Mouse (Mus musculus) limb, embryonic 10.5 days (tissue): ENCODE measurements around the gene Htr1d. TPM values are rescaled to one million over a fixed set of nuclear protein-coding genes. Genes with fewer than 3 reads are reported as not detected.
A peak's percentile ranks its signal among the peaks of the same experiment; 100 is the strongest.

ENCODE experiments used
- DNase-seq: peaks from one replicate; pipeline ENCODE4 v3.0.0-alpha.2; 2017; ENCODE audit warnings: low spot score
- H3K27ac ChIP-seq: fragments of 300-500 bp; sonication (generic); 2 replicates; pipeline ENCODE4 v1.5.1; 2016; ENCODE audit warnings: mild to moderate bottlenecking
- H3K27me3 ChIP-seq: fragments of 300-500 bp; sonication (generic); 2 replicates; pipeline ENCODE4 v1.6.1; 2016; ENCODE audit warnings: low read depth, mild to moderate bottlenecking; ENCODE audit not compliant: poor library complexity, severe bottlenecking
- H3K36me3 ChIP-seq: fragments of 300-500 bp; sonication (generic); 2 replicates; pipeline ENCODE4 v1.6.1; 2016; ENCODE audit warnings: mild to moderate bottlenecking, moderate library complexity
- H3K4me1 ChIP-seq: fragments of 300-500 bp; sonication (generic); 2 replicates; pipeline ENCODE4 v1.6.1; 2016
- H3K4me3 ChIP-seq: fragments of 300-500 bp; sonication (generic); 2 replicates; pipeline ENCODE4 v1.5.1; 2016; ENCODE audit warnings: mild to moderate bottlenecking, moderate library complexity
- H3K9me3 ChIP-seq: fragments of 300-500 bp; sonication (generic); replicated peaks from 2 replicates; pipeline ENCODE4 v1.6.1; 2016; ENCODE audit warnings: mild to moderate bottlenecking
- WGBS: fragments of 180-500 bp; shearing (Covaris S2); methylation state at CpG from one replicate; pipeline ENCODE4 v1.1.7; 2016; 5-methylcytosine and 5-hydroxymethylcytosine counted together
- polyA plus RNA-seq: library from polyadenylated mRNA; unstranded; fragments of >200 nt; fragmentation: Nextera tagmentation; extraction: Ambion mirVana; gene quantifications from 2 replicates; pipeline ENCODE4 v1.2.1, GENCODE M21; 2016

Gene Htr1d
- polyA plus RNA-seq, 1 experiment from 2014 or later, result 0.30 TPM

DNA sequence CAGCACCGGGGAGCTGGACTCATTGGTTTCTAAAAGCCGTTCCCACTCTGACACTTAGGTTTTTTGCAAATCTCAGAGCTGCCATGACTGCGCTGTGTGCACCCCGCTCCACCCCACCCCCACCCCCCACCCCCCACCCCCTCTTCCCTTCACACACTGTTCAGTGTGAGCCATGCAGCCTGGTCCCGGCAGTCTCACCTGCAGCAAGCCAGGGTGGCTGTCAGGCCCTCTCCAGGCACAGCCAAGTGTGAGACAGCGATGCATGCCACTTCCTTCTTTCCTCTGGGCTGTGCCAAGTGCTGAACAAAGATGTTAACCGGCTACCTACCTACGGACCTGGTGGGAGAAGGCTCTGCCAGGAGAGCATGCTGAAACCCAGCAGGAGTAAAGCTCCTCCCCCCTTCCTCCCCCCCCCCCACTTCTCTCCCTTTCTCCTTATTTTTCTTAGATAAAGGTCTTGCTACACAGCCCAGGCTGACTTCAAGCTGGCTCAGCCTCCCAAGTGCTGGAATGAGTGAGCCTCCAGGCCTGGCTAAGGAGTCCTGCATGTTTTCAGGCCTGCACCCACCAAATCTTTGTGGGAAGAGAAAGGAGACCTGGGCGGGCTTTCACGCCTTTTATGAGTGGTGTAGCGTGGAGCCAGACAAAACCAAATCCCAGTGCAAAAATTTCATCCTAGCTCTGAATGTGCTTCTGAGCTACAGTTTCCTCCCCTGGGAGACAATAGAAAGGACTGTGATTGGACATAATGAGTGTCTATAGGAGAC, 7.5 kb downstream of the Htr1d start:
- Histone ChIP-seq H3K27me3 (peaks cover 25% of the 10 kb centered on the region), H3K27ac (peak overlapping the region; percentile 66), H3K4me1 (peaks cover 13% of the 10 kb centered on the region), H3K9me3 (no peaks in the 10 kb centered on the region), H3K36me3 (no peaks in the 10 kb centered on the region), H3K4me3 (0 out of 2 replicates have a peak overlapping the region, but pooled peaks have one; percentile 6)
- no peak for DNase-seq
- 50% methylated on average over 11 of the region's 11 CpGs for WGBS

DNA sequence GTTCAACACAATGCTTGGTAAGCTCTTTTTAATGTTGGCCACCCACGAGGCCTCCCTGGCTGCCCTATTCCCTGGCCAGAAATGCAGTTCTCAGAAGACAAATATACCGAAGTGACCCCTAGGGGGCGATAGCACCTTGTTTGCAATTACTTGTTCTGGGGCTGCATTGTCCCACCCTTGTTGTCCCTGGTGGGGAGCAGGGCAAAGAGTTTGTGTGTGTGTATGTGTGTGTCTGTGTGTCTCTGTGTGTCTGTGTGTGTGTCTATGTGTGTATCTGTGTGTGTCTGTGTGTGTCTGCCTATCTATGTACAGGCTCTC, 8.0 kb downstream of the Htr1d start:
- Histone ChIP-seq H3K4me3 (no peak overlapping the region), H3K27ac (peak overlapping the region; percentile 66; the same call in 1 of the 2 replicates), H3K9me3 (no peaks in the 10 kb centered on the region), H3K27me3 (peaks cover 19% of the 10 kb centered on the region), H3K36me3 (no peaks in the 10 kb centered on the region), H3K4me1 (peaks cover 13% of the 10 kb centered on the region)
- peak; percentile 76 for DNase-seq
- WGBS, result 2% methylated on average over 3 of the region's 3 CpGs

DNA sequence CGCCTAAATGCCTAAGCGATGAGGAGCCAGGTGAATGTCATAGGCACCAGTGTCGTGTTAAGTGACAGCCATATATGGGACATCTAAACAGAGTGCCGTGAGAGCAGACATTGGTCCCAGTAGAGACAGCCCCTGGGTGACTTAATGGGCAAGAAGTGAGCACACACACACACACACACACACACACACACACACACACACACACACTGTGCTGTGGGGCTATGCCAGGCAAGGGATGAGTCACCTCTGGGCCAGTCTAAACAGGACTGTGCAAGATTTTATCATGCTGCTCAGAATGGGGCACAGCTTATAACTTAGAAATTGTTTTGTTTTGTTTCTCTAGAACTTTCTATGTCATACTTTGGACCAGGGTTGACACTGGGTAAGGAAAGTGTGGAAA, 10.7 kb downstream of the Htr1d start:
- H3K27me3 ChIP-seq, result peaks cover 9% of the 10 kb centered on the region; the same call in 1 of the 2 replicates
- no peaks in the 10 kb centered on the region for H3K36me3 ChIP-seq
- DNase-seq, result no peak
- 92% methylated on average over 4 of the region's 4 CpGs for WGBS
- H3K4me3 ChIP-seq, result no peak overlapping the region
- H3K9me3 ChIP-seq, result no peaks in the 10 kb centered on the region
- no peak overlapping the region for H3K27ac ChIP-seq
- peaks cover 13% of the 10 kb centered on the region for H3K4me1 ChIP-seq

DNA sequence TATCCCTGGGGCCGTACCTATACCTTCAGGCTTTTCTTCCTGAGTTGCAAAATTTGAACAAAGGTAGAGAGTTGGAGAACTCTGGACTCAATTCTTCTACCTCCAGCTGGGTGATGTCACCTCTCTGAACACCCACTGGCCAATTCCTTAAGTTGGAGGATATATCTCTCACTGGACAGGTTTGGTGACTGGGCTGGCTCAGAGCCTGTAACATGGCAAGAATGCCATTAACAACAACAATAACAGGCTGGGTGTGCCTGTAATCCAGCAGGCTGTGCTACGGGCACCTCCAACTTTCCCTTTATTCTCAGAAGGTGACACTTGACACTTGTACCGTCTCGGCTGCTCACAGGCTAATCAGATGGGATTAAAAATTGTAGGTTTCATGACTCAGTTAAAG, 15.8 kb downstream of the Htr1d start:
- Histone ChIP-seq H3K4me3 (no peak overlapping the region), H3K36me3 (no peaks in the 10 kb centered on the region), H3K9me3 (no peaks in the 10 kb centered on the region), H3K27ac (no peak overlapping the region), H3K27me3 (no peaks in the 10 kb centered on the region), H3K4me1 (no peaks in the 10 kb centered on the region)
- no peak for DNase-seq
- 72% methylated on average over 4 of the region's 4 CpGs for WGBS

DNA sequence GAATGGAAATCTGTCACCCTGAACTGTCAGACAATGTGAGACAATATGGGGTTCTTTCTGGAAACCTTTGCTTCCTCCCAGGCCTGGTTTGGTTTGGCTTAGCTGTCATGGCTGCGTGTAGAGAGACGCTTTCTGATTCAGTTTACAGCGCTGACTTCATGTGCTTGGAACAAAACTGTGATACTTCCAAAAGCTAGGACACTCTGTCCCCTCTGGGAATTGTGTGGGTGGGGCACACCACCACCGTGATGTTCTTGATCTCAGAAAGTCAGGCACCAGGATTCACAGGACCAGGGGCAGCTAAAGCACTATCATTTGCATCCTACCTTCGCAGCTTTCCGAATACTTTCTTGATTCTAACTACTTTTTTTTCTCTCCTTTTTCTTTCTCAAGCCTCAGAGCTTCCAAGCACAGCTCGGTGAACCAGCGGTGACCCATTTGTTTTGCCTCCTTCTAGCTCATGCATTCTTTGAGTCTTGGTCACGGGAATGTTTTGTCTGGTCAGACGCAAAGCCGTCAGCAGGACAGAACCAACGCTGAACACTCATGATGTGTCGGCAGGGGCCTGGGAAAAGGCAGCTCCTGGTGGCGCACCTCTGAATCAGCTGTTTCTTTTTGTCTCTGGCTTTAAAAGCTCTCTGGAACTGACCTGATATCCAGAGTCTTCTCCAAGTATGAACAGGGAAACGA, 18.2 kb downstream of the Htr1d start:
- Histone ChIP-seq H3K4me3 (no peak overlapping the region), H3K9me3 (no peaks in the 10 kb centered on the region), H3K27me3 (no peaks in the 10 kb centered on the region), H3K27ac (no peak overlapping the region), H3K36me3 (no peaks in the 10 kb centered on the region), H3K4me1 (no peaks in the 10 kb centered on the region)
- WGBS, result 83% methylated on average over 15 of the region's 15 CpGs
- DNase-seq, result no peak

DNA sequence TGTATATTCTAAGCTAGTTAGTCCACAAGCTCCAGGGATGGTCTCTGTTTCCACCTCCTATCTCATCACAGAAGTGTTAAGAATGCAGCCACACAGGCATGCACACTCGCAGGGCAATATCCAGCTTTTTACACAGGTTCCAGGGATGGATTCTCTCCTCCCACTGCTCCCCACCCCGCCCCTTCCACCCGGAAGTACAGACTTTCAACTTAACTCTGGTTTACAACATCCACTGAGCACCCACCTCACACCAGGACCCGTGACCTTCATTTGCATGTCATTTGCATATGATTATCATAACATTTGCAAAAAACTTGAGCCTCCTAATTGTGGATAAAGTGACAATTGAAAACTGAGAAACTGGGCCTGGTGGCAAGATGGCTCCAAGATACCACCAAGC, 21.2 kb downstream of the Htr1d start:
- no peak overlapping the region for H3K27ac ChIP-seq
- 77% methylated on average over 4 of the region's 4 CpGs for WGBS
- H3K36me3 ChIP-seq, result no peaks in the 10 kb centered on the region
- no peak for DNase-seq
- H3K4me1 ChIP-seq, result no peaks in the 10 kb centered on the region
- no peak overlapping the region for H3K4me3 ChIP-seq
- no peaks in the 10 kb centered on the region for H3K9me3 ChIP-seq
- H3K27me3 ChIP-seq, result no peaks in the 10 kb centered on the region

DNA sequence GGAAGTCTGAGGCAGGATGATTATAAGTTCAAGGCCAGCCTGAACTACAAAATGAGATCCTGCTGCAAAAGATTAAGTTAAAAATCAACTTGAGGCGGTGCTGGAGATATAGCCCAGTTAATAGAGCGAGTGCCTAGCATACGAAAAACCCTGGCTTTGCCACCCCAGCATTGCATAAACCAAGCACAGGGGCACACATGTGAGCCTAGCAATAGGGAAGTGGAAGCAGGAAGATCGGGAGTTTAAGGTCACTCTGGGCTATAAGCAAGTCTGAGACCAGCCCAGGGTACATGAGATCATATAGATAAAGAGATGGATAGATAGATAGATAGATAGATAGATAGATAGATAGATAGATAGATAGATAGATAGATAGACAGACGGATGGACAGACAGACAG, 26.5 kb downstream of the Htr1d start:
- 90% methylated on average over 5 of the region's 5 CpGs for WGBS
- no peaks in the 10 kb centered on the region for H3K9me3 ChIP-seq
- no peak overlapping the region for H3K4me3 ChIP-seq
- H3K36me3 ChIP-seq, result no peaks in the 10 kb centered on the region
- no peak for DNase-seq
- H3K4me1 ChIP-seq, result peaks cover 5% of the 10 kb centered on the region; the same call in 1 of the 2 replicates
- no peak overlapping the region for H3K27ac ChIP-seq
- H3K27me3 ChIP-seq, result no peaks in the 10 kb centered on the region

DNA sequence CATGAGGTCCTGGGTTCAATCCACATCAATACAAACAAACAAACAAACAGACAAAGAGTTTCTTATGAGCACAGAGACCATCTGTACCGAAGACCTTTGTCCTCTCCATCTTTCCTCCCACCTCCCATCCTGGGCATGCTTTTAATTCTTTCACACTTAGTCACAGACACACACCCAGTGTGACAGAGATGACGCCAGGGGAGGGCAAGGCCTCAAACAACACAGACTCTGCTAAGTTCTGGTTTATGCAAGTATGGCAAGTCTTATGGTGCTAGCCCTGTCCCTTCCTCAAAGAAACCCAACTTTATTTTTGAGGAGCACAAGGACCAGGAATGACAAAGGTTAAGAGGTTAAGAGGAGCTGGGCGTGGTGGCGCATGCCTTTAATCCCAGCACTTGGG, 26.9 kb downstream of the Htr1d start:
- no peak overlapping the region for H3K4me3 ChIP-seq
- no peaks in the 10 kb centered on the region for H3K9me3 ChIP-seq
- 77% methylated on average over 4 of the region's 4 CpGs for WGBS
- H3K36me3 ChIP-seq, result no peaks in the 10 kb centered on the region
- no peak overlapping the region for H3K27ac ChIP-seq
- peaks cover 10% of the 10 kb centered on the region for H3K4me1 ChIP-seq
- no peaks in the 10 kb centered on the region for H3K27me3 ChIP-seq
- DNase-seq, result no peak

DNA sequence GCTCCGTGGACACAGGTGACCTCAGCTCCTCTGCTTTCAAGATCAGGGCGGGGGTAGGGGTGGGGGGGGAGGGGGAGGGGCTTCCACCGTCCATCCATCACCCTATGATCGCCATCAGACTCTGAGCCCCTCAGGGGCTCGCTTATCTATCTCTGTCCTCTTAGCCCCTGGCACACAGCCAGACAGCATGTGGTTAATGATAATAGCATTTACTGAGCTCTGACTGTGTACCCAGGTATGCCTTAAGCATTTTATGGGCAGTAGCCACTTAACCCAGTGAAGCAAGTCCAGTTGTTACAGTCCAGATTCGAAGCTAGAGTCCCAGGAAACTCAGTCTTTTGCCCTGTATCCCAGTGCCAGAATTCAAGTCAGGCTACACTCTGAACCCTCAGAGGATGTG, 28.2 kb downstream of the Htr1d start:
- Histone ChIP-seq H3K4me3 (no peak overlapping the region), H3K27ac (no peak overlapping the region), H3K4me1 (peaks cover 13% of the 10 kb centered on the region), H3K36me3 (no peaks in the 10 kb centered on the region), H3K9me3 (no peaks in the 10 kb centered on the region), H3K27me3 (no peaks in the 10 kb centered on the region)
- no peak for DNase-seq
- 9% methylated on average over 6 of the region's 6 CpGs for WGBS

DNA sequence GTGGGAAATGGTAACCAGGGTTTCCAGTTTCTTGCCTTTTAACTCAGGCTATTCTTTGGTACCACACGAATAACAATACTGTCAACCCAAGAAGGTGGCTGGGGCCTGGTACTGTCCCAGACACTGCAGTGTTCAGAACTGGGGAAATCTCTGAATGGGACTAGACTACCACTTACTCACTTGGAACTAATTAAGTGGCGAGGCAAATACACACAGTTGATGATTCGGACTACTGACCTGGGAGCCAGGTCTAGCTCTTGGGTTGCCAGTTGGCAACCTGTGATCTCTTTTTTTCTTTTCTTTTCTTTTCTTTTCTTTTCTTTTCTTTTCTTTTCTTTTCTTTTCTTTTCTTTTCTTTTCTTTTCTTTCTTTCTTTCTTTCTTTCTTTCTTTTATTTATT, 29.0 kb downstream of the Htr1d start:
- WGBS, result 77% methylated on average over 3 of the region's 3 CpGs
- no peak overlapping the region for H3K4me3 ChIP-seq
- no peak for DNase-seq
- peaks cover 13% of the 10 kb centered on the region for H3K4me1 ChIP-seq
- H3K27ac ChIP-seq, result no peak overlapping the region
- no peaks in the 10 kb centered on the region for H3K36me3 ChIP-seq
- H3K9me3 ChIP-seq, result no peaks in the 10 kb centered on the region
- H3K27me3 ChIP-seq, result no peaks in the 10 kb centered on the region

DNA sequence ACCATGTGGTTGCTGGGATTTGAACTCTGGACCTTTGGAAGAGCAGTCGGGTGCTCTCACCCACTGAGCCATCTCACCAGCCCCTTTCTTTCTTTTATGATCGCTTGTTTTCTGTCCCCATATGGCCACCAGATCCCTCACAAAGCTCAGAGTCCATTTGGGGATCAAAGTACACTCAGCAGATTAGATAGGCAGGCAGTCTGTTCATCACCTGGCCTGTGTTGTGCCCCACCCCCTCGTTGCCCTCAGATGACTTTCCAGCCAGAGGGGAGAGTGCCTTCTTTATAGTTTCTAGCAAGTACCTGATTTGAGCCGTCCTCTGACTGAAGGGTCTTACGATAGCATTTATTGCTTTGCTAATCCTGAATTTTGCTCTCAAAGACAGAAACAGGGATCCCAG, 29.5 kb downstream of the Htr1d start:
- H3K27ac ChIP-seq, result no peak overlapping the region
- whole genome bisulfite sequencing, result 28% methylated on average over 5 of the region's 5 CpGs
- no peaks in the 10 kb centered on the region for H3K27me3 ChIP-seq
- no peaks in the 10 kb centered on the region for H3K36me3 ChIP-seq
- no peaks in the 10 kb centered on the region for H3K9me3 ChIP-seq
- H3K4me1 ChIP-seq, result peaks cover 13% of the 10 kb centered on the region
- no peak overlapping the region for H3K4me3 ChIP-seq
- no peak for DNase-seq

DNA sequence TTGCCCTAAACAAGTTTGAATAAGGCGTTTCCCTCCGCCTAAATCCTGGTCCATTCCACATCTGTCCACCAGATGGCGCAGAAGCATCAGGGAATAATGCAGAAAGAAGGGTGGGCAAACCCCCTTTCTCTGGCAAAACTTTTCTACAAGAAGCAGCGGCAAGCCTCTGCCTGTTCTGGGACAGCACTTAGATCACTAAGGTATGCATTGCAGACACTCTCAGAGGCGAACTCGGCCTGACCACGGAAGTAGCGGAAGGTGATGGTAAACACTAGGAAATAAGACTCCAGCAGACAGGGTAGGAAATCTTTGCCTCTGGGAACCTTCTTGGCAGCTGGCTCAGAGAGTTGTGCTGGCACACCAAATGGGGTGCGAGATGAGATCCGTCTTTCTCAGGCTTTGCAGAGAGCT, 31.5 kb downstream of the Htr1d start:
- no peaks in the 10 kb centered on the region for H3K36me3 ChIP-seq
- H3K4me3 ChIP-seq, result peak overlapping the region; percentile 38
- peak overlapping the region; percentile 42; the same call in 1 of the 2 replicates for H3K27ac ChIP-seq
- no peaks in the 10 kb centered on the region for H3K9me3 ChIP-seq
- peaks cover 6% of the 10 kb centered on the region; the same call in 1 of the 2 replicates for H3K27me3 ChIP-seq
- peaks cover 13% of the 10 kb centered on the region for H3K4me1 ChIP-seq
- WGBS, result 6% methylated on average over 10 of the region's 10 CpGs
- peak; percentile 90 for DNase-seq

DNA sequence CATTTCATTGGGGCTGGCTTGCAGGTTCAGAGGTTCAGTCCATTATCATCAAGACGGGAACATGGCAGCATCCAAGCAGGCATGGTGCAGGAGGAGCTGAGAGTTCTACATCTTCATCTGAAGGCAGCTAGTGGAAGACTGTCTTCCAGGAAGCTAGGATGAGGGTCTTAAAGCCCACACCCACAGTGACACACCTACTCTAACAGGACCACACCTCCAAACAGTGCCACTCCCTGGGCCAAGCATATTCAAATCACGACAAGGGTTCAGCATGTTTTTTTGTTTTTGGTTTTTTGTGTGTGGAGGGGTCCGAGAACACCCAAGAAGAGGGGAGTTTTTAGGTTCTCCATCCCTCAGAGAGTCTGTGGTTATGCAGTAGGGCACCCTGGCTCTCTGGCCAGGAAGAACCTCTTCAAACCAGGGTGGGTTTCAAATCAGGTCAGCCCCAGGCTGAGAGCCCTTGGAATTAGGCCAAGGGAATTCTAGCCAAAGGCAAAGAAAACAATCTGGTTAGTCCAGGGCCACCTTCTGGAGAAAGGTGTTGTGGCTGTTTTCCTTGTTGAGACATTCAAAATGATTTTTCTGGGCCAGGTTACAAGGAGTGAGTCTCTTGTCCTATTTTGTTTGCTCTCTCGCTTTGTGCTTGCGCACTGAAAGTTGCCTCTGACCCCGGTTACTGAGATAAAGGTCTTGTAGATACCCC, 33.3 kb downstream of the Htr1d start:
- H3K27me3 ChIP-seq, result peaks cover 21% of the 10 kb centered on the region
- H3K4me3 ChIP-seq, result no peak overlapping the region
- H3K9me3 ChIP-seq, result no peaks in the 10 kb centered on the region
- peaks cover 13% of the 10 kb centered on the region for H3K4me1 ChIP-seq
- no peak overlapping the region for H3K27ac ChIP-seq
- WGBS, result 92% methylated on average over 6 of the region's 6 CpGs
- no peaks in the 10 kb centered on the region for H3K36me3 ChIP-seq
- DNase-seq, result no peak
